Mouse (Mus musculus) hindbrain, embryonic 11.5 days (tissue): ENCODE data around the gene Slc43a1. TPM values are rescaled to one million over a fixed set of nuclear protein-coding genes. Genes with fewer than 3 reads are reported as not detected.
"Not testable (repeated sequence)": the region's sequence is repeated elsewhere in the genome, so short reads cannot be mapped to it uniquely, and the experiment has no call there.

Experiments used
- ATAC-seq: fragments of 200-750 bp; cut with Nextera tagmentation; 2 replicates; pipeline ENCODE4 v1.8.0; 2017; ENCODE audit warnings: mild to moderate bottlenecking, moderate TSS enrichment, moderate library complexity; ENCODE audit not compliant: low FRiP score
- DNase-seq: peaks from one replicate; pipeline ENCODE4 v3.0.0-alpha.2; 2015; ENCODE audit warnings: low spot score
- H3K27ac ChIP-seq: fragments of 300-500 bp; sonication (generic); 2 replicates; pipeline ENCODE4 v1.5.1; 2014; ENCODE audit warnings: mild to moderate bottlenecking, low read depth, low read length
- H3K27me3 ChIP-seq: fragments of 300-500 bp; sonication (generic); 2 replicates; pipeline ENCODE4 v1.6.1; 2014; ENCODE audit warnings: mild to moderate bottlenecking, low read length, moderate library complexity, mixed read lengths; ENCODE audit not compliant: control insufficient read depth, insufficient read depth
- H3K36me3 ChIP-seq: fragments of 300-500 bp; sonication (generic); 2 replicates; pipeline ENCODE4 v1.6.1; 2014; ENCODE audit warnings: mild to moderate bottlenecking, low read length, moderate library complexity, mixed read lengths; ENCODE audit not compliant: control insufficient read depth, insufficient read depth
- H3K4me1 ChIP-seq: fragments of 300-500 bp; sonication (generic); replicated peaks from 2 replicates; pipeline ENCODE4 v1.6.1; 2014; ENCODE audit warnings: low read length, mixed read lengths; ENCODE audit not compliant: control insufficient read depth, insufficient read depth
- H3K4me2 ChIP-seq: fragments of 300-500 bp; sonication (generic); replicated peaks from 2 replicates; pipeline ENCODE4 v1.6.1; 2014; ENCODE audit warnings: mild to moderate bottlenecking, low read depth, low read length
- H3K4me3 ChIP-seq: fragments of 300-500 bp; sonication (generic); 2 replicates; pipeline ENCODE4 v1.5.1; 2014; ENCODE audit warnings: low read depth, low read length
- H3K9ac ChIP-seq: fragments of 300-500 bp; sonication (generic); 2 replicates; pipeline ENCODE4 v1.6.1; 2014; ENCODE audit warnings: low read depth, low read length
- H3K9me3 ChIP-seq: fragments of 300-500 bp; sonication (generic); 2 replicates; pipeline ENCODE4 v1.6.1; 2016; ENCODE audit warnings: low read length; ENCODE audit not compliant: control insufficient read depth
- WGBS: fragments of 180-500 bp; shearing (Covaris S2); extraction: QIAGEN DNeasy Blood & Tissue Kit; methylation state at CpG from one replicate; pipeline ENCODE4 v1.1.7; 2014; 5-methylcytosine and 5-hydroxymethylcytosine counted together
- polyA plus RNA-seq: library from polyadenylated mRNA; unstranded; fragments of >200 nt; fragmentation: Nextera tagmentation; extraction: Ambion mirVana; gene quantifications from 2 replicates; pipeline ENCODE4 v1.2.1, GENCODE M21; 2014

The Slc43a1 gene
- polyA plus RNA-seq, 1 experiment from 2014 or later, result 14.5 TPM

DNA sequence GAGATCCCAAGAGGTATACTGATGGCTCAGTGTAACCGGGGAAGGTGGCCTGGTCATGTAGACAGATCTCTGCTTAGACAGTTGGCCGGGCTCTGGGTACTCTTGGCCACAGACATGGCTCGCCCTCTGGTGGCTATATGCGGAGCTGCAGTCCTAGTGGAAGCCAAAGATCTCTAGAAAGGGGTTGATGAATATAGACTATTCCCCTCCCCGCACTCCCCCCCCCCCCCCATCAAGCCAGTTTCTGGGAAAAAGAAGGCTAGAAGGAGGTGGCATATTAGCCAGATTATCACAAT, 51.3 kb downstream of the Slc43a1 start:
- peak; percentile 36; the same call in 1 of the 2 replicates for ATAC-seq

GRCm38 (mm10) chr2:84893359-84893758, 54.7 kb downstream of the Slc43a1 start:
- H3K4me1 ChIP-seq, result peaks cover 5% of the 10 kb centered on the region
- ATAC-seq, result no peak

More for the DNA sequence above, 51.3 kb downstream of the Slc43a1 start:
- H3K27me3 ChIP-seq, result peaks cover 47% of the 10 kb centered on the region
- no peaks in the 10 kb centered on the region for H3K36me3 ChIP-seq
- no peak overlapping the region for H3K9ac ChIP-seq
- H3K4me2 ChIP-seq, result no peak overlapping the region
- H3K4me3 ChIP-seq, result no peak overlapping the region
- H3K4me1 ChIP-seq, result peaks cover 13% of the 10 kb centered on the region
- peak; percentile 88 for DNase-seq
- no peak overlapping the region for H3K27ac ChIP-seq
- WGBS, result under 1% methylated on average over 5 of the region's 5 CpGs
- no peaks in the 10 kb centered on the region for H3K9me3 ChIP-seq

GRCm38 (mm10) chr2:84895495-84896198, 57.0 kb downstream of the Slc43a1 start:
- WGBS, result 70% methylated on average over 4 of the region's 4 CpGs
- no peak for ATAC-seq
- H3K4me1 ChIP-seq, result no peaks in the 10 kb centered on the region
- no peaks in the 10 kb centered on the region for H3K36me3 ChIP-seq
- H3K27ac ChIP-seq, result no peak overlapping the region
- H3K4me3 ChIP-seq, result no peak overlapping the region
- DNase-seq, result no peak
- no peaks in the 10 kb centered on the region for H3K27me3 ChIP-seq
- no peaks in the 10 kb centered on the region for H3K9me3 ChIP-seq
- no peak overlapping the region for H3K4me2 ChIP-seq
- no peak overlapping the region for H3K9ac ChIP-seq

More at GRCm38 (mm10) chr2:84893359-84893758, 54.7 kb downstream of the Slc43a1 start:
- Histone ChIP-seq H3K36me3 (no peaks in the 10 kb centered on the region), H3K9ac (no peak overlapping the region), H3K27me3 (peaks cover 14% of the 10 kb centered on the region), H3K9me3 (no peaks in the 10 kb centered on the region), H3K4me2 (no peak overlapping the region), H3K27ac (no peak overlapping the region), H3K4me3 (no peak overlapping the region)
- no peak for DNase-seq
- 54% methylated on average over 6 of the region's 6 CpGs for WGBS

GRCm38 (mm10) chr2:84896686-84897085, 58.0 kb downstream of the Slc43a1 start:
- H3K27ac ChIP-seq, H3K4me3 ChIP-seq, H3K9me3 ChIP-seq, H3K4me2 ChIP-seq, H3K9ac ChIP-seq, ATAC-seq, H3K4me1 ChIP-seq, H3K36me3 ChIP-seq, H3K27me3 ChIP-seq, DNase-seq: not testable (repeated sequence)
- WGBS, result 90% methylated on average over 6 of the region's 6 CpGs

- WGBS, result 59% methylated on average over 3 of the region's 3 CpGs
Measured at GRCm38 (mm10) chr2:84912722-84913121, 74.1 kb downstream of the Slc43a1 start.

More at GRCm38 (mm10) chr2:84912722-84913121, 74.1 kb downstream of the Slc43a1 start:
- Histone ChIP-seq H3K9ac (no peak overlapping the region), H3K9me3 (no peaks in the 10 kb centered on the region), H3K27me3 (no peaks in the 10 kb centered on the region), H3K4me3 (no peak overlapping the region), H3K27ac (no peak overlapping the region), H3K4me2 (no peak overlapping the region), H3K36me3 (no peaks in the 10 kb centered on the region), H3K4me1 (no peaks in the 10 kb centered on the region; the same call in 1 of the 2 replicates)
- no peak for ATAC-seq
- no peak for DNase-seq

Other genes with a start within 250 kb of the Slc43a1 start
- 37.3 and 44.7 TPM in 2 replicates for gene Ctnnd1, start 188.1 kb upstream of the Slc43a1 start, polyA plus RNA-seq
- 0.20 and 0.27 TPM in 2 replicates for gene Btbd18, start 179.8 kb upstream of the Slc43a1 start, polyA plus RNA-seq
- 396 and 408 TPM in 2 replicates for gene Selenoh, start 168.1 kb upstream of the Slc43a1 start, polyA plus RNA-seq
- not detected in 2 replicates for gene Gm28635, start 160.8 kb upstream of the Slc43a1 start, polyA plus RNA-seq
- 65.2 and 66.3 TPM in 2 replicates for gene Med19, start 160.4 kb upstream of the Slc43a1 start, polyA plus RNA-seq
- gene Tmx2, start 159.7 kb upstream of the Slc43a1 start, polyA plus RNA-seq, result 185 and 190 TPM in 2 replicates
- gene Zdhhc5, start 123.7 kb upstream of the Slc43a1 start, polyA plus RNA-seq, result 22.5 and 30.1 TPM in 2 replicates
- gene Clp1, start 111.5 kb upstream of the Slc43a1 start, polyA plus RNA-seq, result 44.3 and 53.9 TPM in 2 replicates
- gene Ypel4, start 104.8 kb upstream of the Slc43a1 start, polyA plus RNA-seq, result 13.7 and 16.4 TPM in 2 replicates
- gene Gm19426, start 95.2 kb upstream of the Slc43a1 start, polyA plus RNA-seq, result 7.1 TPM in 2 replicates
- 38.0 and 46.1 TPM in 2 replicates for gene Serping1, start 63.4 kb upstream of the Slc43a1 start, polyA plus RNA-seq
- gene Ube2l6, start 40.0 kb upstream of the Slc43a1 start, polyA plus RNA-seq, result 39.7 and 42.1 TPM in 2 replicates
- not detected in 2 replicates for gene Smtnl1, start 16.2 kb upstream of the Slc43a1 start, polyA plus RNA-seq
- 43.1 and 44.2 TPM in 2 replicates for gene Timm10, start 11.9 kb upstream of the Slc43a1 start, polyA plus RNA-seq
- gene Rtn4rl2, start 47.9 kb downstream of the Slc43a1 start, polyA plus RNA-seq, result 1.9 and 2.8 TPM in 2 replicates
- 25.5 and 27.0 TPM in 2 replicates for gene Slc43a3, start 97.7 kb downstream of the Slc43a1 start, polyA plus RNA-seq
- gene Prg2, start 141.6 kb downstream of the Slc43a1 start, polyA plus RNA-seq, result 1.3 TPM in 1 of 2 replicates, not detected in the other
- gene Prg3, start 149.4 kb downstream of the Slc43a1 start, polyA plus RNA-seq, result not detected in 2 replicates
- 306 and 340 TPM in 2 replicates for gene Ssrp1, start 198.4 kb downstream of the Slc43a1 start, polyA plus RNA-seq
- 7.1 and 11.0 TPM in 2 replicates for gene P2rx3, start 198.6 kb downstream of the Slc43a1 start, polyA plus RNA-seq
- gene Tnks1bp1, start 209.2 kb downstream of the Slc43a1 start, polyA plus RNA-seq, result 10.4 and 11.8 TPM in 2 replicates